Mouse (Mus musculus): Measurements from ENCODE around the gene Gm45233.

- no peak for TF ChIP-seq CTCF (IDR thresholded peaks at IDR 0.05)
- TF ChIP-seq POLR2A (IDR thresholded peaks at IDR 0.05; ENCODE audit: insufficient read depth, low read depth, low read length) = no peak
- TF ChIP-seq EP300 (IDR thresholded peaks at IDR 0.05; ENCODE audit: insufficient read depth, low read depth, low read length) = no peak
Observed at GRCm38 (mm10) chr7:43447801-43448200, 3.9 kb downstream of the Gm45233 start.

Data from heart, adult 2 months (tissue).